Mouse (Mus musculus) liver, postnatal 0 days (tissue): ENCODE measurements around the gene Lrrc20.

ENCODE experiments used
- CTCF ChIP-seq: sonication (generic); IDR thresholded peaks from 2 replicates; pipeline ENCODE4 v1.5.1; 2016; ENCODE audit warnings: antibody characterized with exemption, low read depth
- EP300 ChIP-seq: IDR thresholded peaks from 2 replicates; pipeline ENCODE4 v1.6.1; 2016; ENCODE audit warnings: antibody characterized with exemption, low read depth, mild to moderate bottlenecking

DNA sequence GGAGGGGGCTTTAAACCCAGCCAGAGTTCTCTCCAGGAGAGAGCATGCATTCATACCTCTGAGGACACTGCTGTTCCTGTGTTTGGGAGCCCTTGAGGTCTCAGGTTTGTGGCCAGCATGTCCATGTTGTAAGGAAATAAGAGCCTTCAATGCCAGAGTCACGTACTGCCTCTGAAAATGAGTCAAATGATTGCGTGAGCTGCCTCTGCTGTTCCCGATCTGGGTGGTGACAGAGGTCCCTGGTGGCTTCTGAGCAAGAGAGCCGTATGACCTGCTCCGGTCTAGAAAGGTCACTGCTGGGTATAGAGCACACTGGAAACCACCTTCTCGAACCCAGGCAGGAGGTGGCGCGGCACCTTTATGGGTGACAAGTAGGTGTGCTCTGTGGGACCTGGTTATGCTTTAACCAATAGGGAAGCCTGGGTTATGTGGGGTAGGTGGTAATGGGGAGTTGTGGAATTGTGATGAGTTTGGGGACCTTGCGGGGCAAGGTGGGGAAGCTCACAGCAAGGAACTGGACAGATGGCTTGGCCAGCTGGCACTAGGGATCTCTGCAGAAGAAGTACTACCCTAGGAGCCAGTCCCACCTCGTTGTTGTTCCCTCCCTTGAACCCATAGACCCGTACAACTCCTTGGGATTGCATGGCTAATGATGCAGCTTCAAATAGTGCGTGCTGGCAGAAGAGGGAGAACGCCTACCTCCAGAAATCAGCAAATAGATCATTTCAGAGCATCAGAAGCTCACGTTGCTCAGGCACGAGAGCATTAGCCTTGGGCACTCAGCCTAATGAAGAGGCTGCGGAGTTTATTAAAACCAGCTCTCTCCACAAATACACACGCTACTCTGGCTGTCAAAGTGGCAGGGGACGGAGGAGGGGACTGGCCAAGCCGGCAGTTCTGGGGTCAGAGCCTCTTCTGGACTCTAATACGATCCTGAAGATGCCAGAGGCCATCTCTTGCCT lies 24.2 kb downstream of the Lrrc20 start:
- TF ChIP-seq EP300 = no peak
- TF ChIP-seq CTCF = no peak
